ENCODE assay signal across 17 mouse cellular contexts in the genomic region with DNA sequence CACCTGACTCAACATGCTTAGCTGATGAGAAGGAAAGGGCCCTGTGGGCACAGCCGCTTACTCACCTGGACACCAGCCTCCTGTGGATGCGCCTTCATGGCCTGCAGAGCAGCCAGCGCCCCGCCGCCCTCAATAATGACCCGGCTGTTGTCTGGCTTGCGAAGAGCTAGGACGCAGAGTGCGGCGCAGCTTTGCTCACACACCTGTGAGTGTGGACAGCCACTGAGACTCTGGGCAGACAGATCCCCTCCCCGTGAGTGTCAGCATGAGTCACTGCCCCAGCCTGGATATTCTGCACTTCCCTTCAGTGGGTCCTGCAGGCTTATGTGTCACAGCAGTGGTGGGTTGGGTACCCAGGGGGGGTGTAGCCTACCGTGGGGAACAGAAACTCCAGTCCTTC.
"Had no signal": no experiment of that assay in that cellular context is flagged by ENCODE, and none has a peak within 500 bp of the region (broad histone marks: within the 10 kb centered on the region; RNA-seq: fewer than 3 reads in every experiment).

No protein-coding gene starts in this region.

- H3K4me1 ChIP-seq: midbrain, embryonic 12.5 days; midbrain, embryonic 15.5 days; neural tube, embryonic 12.5 days had no signal

- H3K4me3 ChIP-seq: left cerebral cortex, adult 2 months; limb, embryonic 12.5 days; limb, embryonic 15.5 days; midbrain, embryonic 12.5 days; midbrain, embryonic 15.5 days; neural tube, embryonic 12.5 days had no signal

- DNase-seq: kidney, postnatal 25 days; layer of hippocampus, postnatal 36 days; liver, postnatal 0 days; lung, embryonic 14.5 days; retina, postnatal 1 day; right cerebral cortex, postnatal 25 days; thymus, postnatal 25 days had no signal

- H3K27ac ChIP-seq: kidney, postnatal 0 days; left cerebral cortex, adult 2 months; limb, embryonic 12.5 days; limb, embryonic 15.5 days; liver, embryonic 14.5 days; macrophage; midbrain, embryonic 12.5 days; midbrain, embryonic 15.5 days; neural tube, embryonic 12.5 days; stomach, postnatal 0 days had no signal
